Mouse (Mus musculus) spleen, adult 2 months (tissue): ENCODE data around the gene Slu7.

ENCODE experiments used
- CTCF ChIP-seq: fragments of 200-500 bp; IDR thresholded peaks from 2 replicates; pipeline ENCODE4 v1.5.1; 2011; ENCODE audit warnings: mild to moderate bottlenecking, inconsistent platforms; ENCODE audit not compliant: insufficient read depth, insufficient read length, insufficient replicate concordance; ENCODE audit errors: extremely low read depth
- POLR2A ChIP-seq: fragments of 200-500 bp; IDR thresholded peaks from 2 replicates; pipeline ENCODE4 v1.6.1; 2011; ENCODE audit warnings: low read depth, low read length, inconsistent platforms

DNA sequence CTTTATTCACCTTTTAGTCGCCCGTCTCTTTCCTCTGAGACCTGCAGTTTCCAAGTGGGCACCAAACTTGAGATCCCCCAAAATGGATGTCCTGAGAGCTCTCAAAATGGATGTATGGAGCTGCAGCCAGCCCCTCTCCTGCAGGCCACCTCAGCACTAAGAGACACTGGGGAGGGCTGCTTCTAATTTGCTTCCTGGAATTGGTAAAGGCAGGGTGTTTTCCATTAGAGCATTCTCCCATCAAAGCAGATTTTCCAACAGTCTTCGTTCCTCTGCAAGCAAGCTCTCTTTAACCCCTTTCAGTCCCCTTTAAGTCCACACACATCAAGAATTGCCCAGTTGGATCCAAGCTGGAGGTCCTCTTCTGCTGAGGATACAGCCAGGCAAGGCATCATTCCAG lies 45.8 kb downstream of the Slu7 start:
- TF ChIP-seq POLR2A (no peak), CTCF (no peak)
